In genomic region chr10:92595496-92596355, GRCm38 (mm10) we compare ENCODE assay signal across 16 mouse cellular contexts.
DNase-seq lines count a peak whose midpoint lies in the region; ATAC-seq lines count a peak whose summit lies in the region.
"Had no signal": no experiment of that assay in that cellular context is flagged by ENCODE, and none has a peak within 500 bp of the region (broad histone marks: within the 10 kb centered on the region; RNA-seq: fewer than 3 reads in every experiment).

No protein-coding gene starts in this region.

- H3K36me3 ChIP-seq in heart, embryonic 12.5 days: no peaks in the 10 kb centered on the region
- H3K36me3 ChIP-seq in limb, embryonic 10.5 days: no peaks in the 10 kb centered on the region
- H3K36me3 ChIP-seq in liver, embryonic 11.5 days (ENCODE audit: control insufficient read depth, insufficient read depth, low read length): no peaks in the 10 kb centered on the region
- H3K36me3 ChIP-seq: embryonic facial prominence, embryonic 15.5 days; liver, embryonic 13.5 days had no signal

- H3K9ac ChIP-seq in heart, embryonic 12.5 days: no peak overlapping the region
- no peak overlapping the region for H3K9ac ChIP-seq in liver, embryonic 11.5 days (ENCODE audit: low read depth, low read length)
- H3K9ac ChIP-seq: embryonic facial prominence, embryonic 15.5 days; liver, embryonic 13.5 days had no signal

- H3K4me1 ChIP-seq in heart, embryonic 12.5 days (replicated peaks): 0 out of 2 replicates have a peak, but pooled peaks cover 8% of the 10 kb centered on the region
- H3K4me1 ChIP-seq in limb, embryonic 10.5 days: peaks cover 20% of the 10 kb centered on the region
- no peaks in the 10 kb centered on the region for H3K4me1 ChIP-seq in liver, embryonic 11.5 days (replicated peaks; ENCODE audit: control insufficient read depth, insufficient read depth, low read length)
- H3K4me1 ChIP-seq: embryonic facial prominence, embryonic 15.5 days; liver, embryonic 13.5 days had no signal

- no peaks in the 10 kb centered on the region for H3K27me3 ChIP-seq in heart, embryonic 12.5 days (replicated peaks)
- H3K27me3 ChIP-seq in limb, embryonic 10.5 days (ENCODE audit: low read depth, poor library complexity, severe bottlenecking): no peaks in the 10 kb centered on the region
- H3K27me3 ChIP-seq in liver, embryonic 11.5 days (replicated peaks; ENCODE audit: control insufficient read depth, insufficient read depth, low read length): no peaks in the 10 kb centered on the region
- H3K27me3 ChIP-seq: embryonic facial prominence, embryonic 15.5 days; liver, embryonic 13.5 days had no signal

- no peak overlapping the region for H3K27ac ChIP-seq in heart, embryonic 12.5 days (ENCODE audit: poor library complexity, severe bottlenecking)
- peak overlapping the region; percentile 42; the same call in 1 of the 2 replicates for H3K27ac ChIP-seq in limb, embryonic 10.5 days
- no peak overlapping the region for H3K27ac ChIP-seq in liver, embryonic 11.5 days (ENCODE audit: low read depth, low read length)
- H3K27ac ChIP-seq: embryonic facial prominence, embryonic 15.5 days; left cerebral cortex, adult 2 months; liver, embryonic 13.5 days; macrophage had no signal

- H3K4me2 ChIP-seq in heart, embryonic 12.5 days: no peak overlapping the region
- no peak overlapping the region for H3K4me2 ChIP-seq in liver, embryonic 11.5 days
- H3K4me2 ChIP-seq: embryonic facial prominence, embryonic 15.5 days; liver, embryonic 13.5 days had no signal

- ATAC-seq in heart, embryonic 12.5 days (ENCODE audit: insufficient number of reproducible peaks, low FRiP score): peak; percentile 51; the same call in 1 of the 2 replicates
- ATAC-seq in liver, embryonic 11.5 days (replicated peaks; ENCODE audit: low FRiP score): no peak
- ATAC-seq: intestine, embryonic 16.5 days had no signal

- H3K9me3 ChIP-seq in heart, embryonic 12.5 days (replicated peaks): no peaks in the 10 kb centered on the region
- H3K9me3 ChIP-seq in limb, embryonic 10.5 days (replicated peaks): no peaks in the 10 kb centered on the region
- H3K9me3 ChIP-seq in liver, embryonic 11.5 days (ENCODE audit: control insufficient read depth, low read length): no peaks in the 10 kb centered on the region
- H3K9me3 ChIP-seq: embryonic facial prominence, embryonic 15.5 days; liver, embryonic 13.5 days had no signal

- DNase-seq in heart, adult 11 months: no peak
- DNase-seq in urinary bladder, postnatal 14 days (ENCODE audit: low spot score): peak; percentile 41
- DNase-seq in urinary bladder, postnatal 25 days (ENCODE audit: low spot score): no peak
- DNase-seq in limb, embryonic 10.5 days (ENCODE audit: low spot score): no peak
- DNase-seq in layer of hippocampus, postnatal 10 days (ENCODE audit: low spot score in 2 of 2): no peak
- DNase-seq in urinary bladder, adult 2 months (ENCODE audit: low spot score): no peak
- no peak for DNase-seq in liver, embryonic 11.5 days (ENCODE audit: low spot score)
- DNase-seq: cerebellum, adult 9-11 months; heart, adult 18-20 months; heart, postnatal 4 days; liver, embryonic 13.5 days had no signal

- H3K4me3 ChIP-seq in heart, embryonic 12.5 days: no peak overlapping the region
- no peak overlapping the region for H3K4me3 ChIP-seq in limb, embryonic 10.5 days
- no peak overlapping the region for H3K4me3 ChIP-seq in liver, embryonic 11.5 days (ENCODE audit: low read depth, low read length)
- H3K4me3 ChIP-seq: embryonic facial prominence, embryonic 15.5 days; left cerebral cortex, adult 2 months; liver, embryonic 13.5 days had no signal

- WGBS in heart, embryonic 12.5 days: 34% methylated on average over 6 of the region's 6 CpGs
- WGBS in limb, embryonic 10.5 days: 23% methylated on average over 6 of the region's 6 CpGs
- 47% methylated on average over 6 of the region's 6 CpGs for WGBS in liver, embryonic 11.5 days
